Mouse (Mus musculus) adrenal gland, adult (tissue): Measurements from ENCODE around the gene Wdr20.
A peak's percentile ranks its signal among the peaks of the same experiment; 100 is the strongest.
"Not testable (repeated sequence)": the region's sequence is repeated elsewhere in the genome, so short reads cannot be mapped to it uniquely, and the experiment has no call there.

Experiments used
- DNase-seq, 2 experiments: peaks; one replicate each; pipeline ENCODE4 v3.0.0; 2022 to 2023; ENCODE audit warnings: low spot score in 1 of 2; ENCODE audit not compliant: inconsistent age in 2 of 2

Gene Wdr20

DNA sequence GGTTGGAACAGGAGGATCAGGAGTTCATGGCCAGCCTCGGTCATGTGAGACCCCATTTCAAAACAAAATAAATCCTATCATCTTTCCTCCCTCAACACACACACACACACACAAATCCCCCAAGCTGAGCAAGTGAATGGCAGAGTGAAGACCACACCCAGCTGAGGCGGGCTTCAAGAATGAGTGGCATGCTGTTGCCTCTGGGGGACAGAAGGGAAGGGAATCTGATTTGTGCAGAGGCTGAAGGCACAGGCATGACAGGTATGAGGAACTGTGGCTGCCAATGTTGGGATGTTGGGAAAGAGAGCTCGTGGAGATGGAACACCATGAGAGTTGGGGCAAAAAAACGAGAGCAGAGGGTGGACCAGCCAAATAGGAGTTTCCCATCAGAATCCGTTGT lies 26.5 kb upstream of the Wdr20 start:
- DNase-seq = no peak

DNA sequence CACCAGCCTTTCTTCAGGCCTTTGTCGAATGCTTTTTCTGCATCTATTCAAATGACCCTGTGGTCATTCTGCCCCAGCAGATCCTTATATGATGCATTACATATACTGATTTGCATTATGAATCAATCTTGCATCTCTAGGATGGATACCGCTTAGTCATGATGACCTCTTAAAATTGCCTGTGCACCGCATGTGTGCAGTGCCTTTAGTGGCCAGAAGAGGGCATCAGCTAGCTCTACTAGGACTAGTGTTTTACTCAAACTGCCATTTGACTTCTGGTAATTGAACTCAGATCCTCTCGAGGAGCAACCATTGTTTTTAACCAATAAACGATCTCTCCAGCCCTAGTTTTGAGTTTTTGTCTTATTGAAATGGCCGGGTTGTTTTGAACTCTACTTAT lies 24.0 kb upstream of the Wdr20 start:
- DNase-seq = no peak

DNA sequence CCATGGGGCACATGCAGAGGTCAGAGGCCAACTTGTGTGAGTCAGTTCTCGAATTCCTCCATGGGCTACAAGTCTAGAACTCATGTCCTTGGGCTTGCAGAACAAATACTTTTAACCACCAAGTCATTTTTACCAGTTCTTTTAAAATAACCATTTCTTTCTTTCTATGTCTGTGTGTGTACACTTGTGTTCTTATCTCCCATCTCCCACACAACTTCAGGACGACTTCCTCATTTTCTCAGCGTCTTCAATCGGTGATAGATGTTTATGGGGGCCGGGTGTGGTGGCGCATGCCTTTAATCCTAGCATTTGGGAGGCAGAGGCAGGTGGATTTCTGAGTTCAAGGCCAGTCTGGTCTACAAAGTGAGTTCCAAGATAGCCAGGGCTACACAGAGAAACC lies 23.5 kb upstream of the Wdr20 start:
- DNase-seq = no peak

DNA sequence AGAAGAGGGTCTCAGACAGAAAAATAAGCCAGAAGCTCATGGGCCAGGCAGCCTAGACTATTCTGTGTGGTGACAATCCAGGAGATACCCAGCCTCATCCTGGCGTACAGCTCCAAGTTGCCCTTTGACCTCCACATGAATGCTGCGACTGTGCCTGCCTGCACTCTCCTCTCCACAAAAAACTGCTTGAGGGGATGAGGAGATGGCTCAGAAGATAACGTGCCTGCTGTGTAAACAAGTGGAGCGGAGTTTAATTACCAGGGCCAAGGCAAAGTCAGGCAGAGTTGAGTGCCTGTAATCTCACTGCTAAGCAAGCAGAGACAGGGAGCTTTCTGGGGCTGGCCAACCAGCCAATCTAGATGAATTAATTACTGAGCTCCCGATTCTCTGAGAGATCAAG lies 21.7 kb upstream of the Wdr20 start:
- DNase-seq = no peak

DNA sequence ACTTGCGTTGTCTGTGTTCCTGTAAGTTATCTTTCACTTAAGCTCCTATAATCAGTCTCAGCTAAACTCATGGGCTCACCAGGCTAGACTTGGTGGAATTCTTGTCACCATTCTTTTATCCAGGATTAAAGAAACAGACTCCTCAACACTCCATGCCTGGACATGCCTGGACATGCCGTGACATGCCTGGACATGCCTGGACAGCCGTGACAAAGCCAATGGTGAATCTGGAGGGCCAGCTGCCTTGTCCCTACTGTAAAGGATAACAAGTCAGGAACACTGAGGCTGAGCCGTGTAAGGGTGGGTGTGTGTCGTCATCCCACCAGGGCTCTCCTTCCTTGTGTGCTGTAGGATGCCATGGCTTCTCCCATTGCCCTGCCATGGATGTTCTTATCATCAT lies 12.7 kb upstream of the Wdr20 start:
- DNase-seq = no peak

DNA sequence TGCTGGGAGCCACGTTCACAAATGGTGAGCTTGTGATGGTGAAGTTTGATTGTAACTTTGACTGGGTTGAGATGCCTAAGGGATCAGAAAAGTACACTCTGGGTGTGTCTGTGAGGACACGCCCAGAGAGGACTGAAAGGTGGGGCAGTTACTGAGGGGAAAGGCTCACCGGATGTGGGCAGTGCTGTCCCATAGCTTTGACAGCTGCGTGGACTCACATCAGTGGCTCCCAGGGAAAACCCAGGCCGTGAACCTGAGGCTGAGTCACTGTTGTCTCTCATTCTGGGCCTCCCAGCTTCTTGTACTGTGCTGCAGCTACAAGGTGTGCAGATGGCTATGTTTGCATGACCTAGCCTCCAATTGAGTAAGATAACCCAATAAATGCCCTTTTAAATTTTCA lies 12.3 kb upstream of the Wdr20 start:
- no peak for DNase-seq

DNA sequence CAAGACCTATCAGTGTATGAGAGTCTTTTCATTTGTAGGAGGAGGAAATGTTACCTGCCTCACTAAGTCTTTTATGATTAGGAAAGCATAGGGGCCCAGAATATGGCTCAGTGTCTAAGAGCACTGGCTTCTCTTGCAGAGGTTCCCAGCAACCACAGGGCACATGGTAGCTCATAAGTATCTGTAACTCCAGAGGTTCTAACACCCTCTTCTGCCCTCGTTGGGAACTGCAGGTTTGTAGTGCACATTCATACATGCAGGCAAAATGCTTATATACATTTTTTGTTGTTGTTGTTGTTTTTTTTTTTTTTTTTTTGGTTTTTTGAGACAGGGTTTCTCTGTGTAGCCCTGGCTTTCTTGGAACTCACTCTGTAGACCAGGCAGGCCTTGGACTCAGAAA lies 11.3 kb upstream of the Wdr20 start:
- no peak for DNase-seq

DNA sequence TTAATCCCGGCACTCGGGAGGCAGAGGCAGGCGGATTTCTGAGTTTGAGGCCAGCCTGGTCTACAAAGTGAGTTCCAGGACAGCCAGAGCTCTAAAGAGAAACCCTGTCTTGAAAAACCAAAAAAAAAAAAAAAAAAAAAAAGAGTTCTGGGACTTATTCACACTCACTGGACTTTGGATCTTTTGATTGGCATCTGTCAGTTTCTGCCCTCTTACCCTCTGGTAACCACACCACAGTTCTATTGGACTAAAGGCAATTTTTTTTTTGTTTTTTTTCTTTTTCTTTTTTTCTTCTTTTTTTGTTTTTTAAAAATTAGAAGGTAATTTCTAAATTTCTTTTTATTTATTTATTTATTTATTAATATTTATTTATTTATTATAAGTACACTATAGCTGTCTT lies 4.5 kb upstream of the Wdr20 start:
- not testable (repeated sequence) for DNase-seq

DNA sequence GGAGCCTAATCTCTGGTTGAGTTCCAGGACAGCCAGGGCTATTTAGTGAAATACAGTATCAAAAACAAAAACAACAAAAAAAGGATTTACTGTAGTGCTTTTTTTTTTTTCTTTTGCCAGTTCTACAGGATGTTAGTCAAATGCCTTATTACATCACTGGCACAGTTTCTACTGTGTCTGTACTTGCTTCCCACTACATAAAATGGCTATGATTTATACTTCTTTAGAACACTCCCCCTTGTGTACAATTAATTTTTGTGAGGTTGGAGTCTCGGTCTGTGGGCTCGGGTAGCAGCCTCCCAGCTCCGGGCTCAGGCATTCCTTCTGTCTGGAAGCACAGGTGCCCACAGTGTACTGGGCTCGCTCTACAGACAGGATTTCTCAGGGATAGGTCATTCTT lies 1.1 kb upstream of the Wdr20 start:
- DNase-seq = no peak

DNA sequence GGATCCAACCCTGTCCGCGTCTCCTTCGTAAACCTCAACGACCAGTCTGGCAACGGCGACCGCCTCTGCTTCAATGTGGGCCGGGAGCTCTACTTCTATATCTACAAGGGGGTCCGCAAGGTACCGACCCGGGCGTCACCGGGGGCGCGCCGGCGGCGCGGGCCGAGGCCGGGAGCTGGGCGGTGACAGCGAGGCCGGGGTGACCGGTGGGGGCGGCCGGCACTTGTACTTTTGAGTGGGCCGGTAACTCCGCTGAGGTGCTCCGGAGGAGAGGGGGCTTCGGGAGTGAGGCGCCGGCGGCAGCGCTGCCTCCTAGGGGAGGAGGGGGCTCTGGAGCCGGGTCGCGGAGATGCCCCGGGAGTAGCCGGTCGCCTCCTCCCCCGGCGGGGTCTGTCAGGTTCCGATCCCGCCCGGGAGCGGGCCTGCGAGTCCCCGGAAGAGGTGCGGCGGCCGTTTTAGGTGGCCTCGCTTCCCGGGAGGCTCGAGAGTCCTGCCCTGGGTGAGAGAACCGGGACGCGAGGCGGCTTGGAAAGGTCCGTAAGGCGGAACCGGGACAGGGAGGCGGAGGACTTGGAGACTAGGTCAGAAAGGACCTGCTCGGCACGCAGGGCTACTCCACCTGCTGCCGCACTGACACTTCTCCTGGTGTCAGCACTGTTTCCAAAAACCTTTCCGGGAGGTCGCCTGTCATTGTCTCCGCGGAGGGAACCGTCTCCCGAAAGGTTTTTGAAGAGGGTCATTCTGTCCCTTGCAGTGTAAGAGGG lies 596 bp downstream of the Wdr20 start:
- peak in 1 of 2 experiments; percentile 84 for DNase-seq

DNA sequence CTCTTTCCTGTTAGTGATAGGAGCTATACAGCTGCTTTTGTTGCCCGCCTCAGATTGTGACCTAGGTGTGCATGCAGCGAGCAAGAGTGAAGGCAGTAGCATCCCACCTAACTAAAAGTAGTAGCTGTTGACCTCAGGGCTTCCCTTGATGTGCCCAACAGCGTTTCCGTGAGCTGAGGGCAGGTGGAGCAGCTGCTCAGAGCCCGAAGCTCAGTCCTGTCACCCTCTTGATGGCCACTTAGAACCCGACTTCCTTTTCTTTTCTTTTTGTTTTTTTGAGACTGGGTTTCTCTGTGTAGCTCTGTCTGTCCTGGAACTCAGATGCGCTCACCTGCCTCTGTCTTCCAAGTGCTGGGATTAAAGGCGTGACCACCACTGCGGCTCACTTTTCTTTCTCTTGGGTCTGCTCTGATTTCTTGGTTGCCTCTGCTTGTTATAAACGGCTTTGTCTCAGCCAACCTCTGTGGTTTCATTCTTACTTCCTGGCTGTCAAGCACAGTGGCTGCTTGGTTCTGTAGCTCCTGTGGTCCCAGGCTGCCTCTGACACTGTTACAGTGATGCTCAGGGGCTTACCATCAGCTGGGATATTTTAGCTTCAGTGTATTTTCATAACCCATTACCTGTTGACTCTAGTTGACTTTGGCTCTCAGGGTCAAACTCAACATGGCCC lies 13.2 kb downstream of the Wdr20 start:
- no peak for DNase-seq

DNA sequence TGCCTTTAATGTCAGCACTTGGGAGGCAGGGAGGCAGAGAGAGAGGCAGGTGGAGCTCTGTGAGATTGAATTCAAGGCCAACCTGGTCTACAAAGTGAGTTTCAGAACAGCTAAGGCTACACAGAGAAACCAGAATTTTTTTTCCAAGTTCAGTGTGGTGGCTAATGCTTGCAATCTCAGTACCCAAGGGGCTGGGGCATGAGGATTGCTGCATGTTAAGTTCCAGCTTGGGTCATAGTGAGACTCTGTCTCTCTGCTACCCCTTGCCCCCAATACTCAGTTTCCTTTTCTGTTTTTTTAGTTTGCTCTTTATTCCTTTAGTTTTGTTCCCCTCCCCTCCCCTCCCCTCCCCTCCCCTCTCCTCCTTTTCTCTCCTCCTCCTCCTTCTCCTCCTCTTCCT lies 15.0 kb downstream of the Wdr20 start:
- DNase-seq = peak in 1 of 2 experiments; percentile 62

DNA sequence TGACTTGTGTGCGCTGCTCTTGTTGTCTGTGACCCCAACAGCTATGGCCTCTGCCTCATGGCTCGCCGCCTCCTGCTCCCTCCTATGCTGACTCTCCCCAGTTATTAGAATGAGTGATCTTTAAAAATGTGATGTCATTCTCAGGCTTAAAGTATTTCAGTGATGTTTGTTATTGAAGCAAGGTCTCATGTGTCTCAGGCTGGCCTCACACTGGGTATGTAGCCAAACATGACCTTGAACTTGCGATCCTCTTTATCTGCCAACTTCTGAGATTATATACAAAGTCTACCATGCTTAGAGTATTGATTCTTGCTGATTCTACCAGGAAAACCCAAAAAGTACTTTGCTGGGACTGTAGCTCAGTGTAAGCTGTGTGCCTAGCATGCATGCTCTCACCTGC lies 16.2 kb downstream of the Wdr20 start:
- DNase-seq = peak in 1 of 2 experiments; percentile 67

DNA sequence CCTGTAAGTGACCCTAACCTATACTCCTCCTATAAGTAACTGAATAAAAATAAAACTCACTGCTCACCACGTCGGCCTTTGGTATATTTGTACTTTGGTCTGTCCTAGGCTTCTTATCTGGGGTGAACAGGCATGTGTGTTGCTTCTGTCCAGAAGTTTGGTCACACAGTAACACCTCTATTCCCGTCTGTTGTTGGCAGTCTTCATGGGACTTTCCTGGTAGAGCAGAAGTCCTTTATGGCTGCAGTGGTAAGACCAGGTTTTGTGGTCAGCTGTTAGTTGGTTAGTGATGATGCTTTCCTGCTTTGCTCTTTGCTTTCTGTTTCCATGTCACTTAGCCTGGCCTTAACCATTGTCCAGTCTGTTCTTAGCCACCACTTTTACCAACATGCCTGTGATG lies 19.4 kb downstream of the Wdr20 start:
- DNase-seq = no peak

DNA sequence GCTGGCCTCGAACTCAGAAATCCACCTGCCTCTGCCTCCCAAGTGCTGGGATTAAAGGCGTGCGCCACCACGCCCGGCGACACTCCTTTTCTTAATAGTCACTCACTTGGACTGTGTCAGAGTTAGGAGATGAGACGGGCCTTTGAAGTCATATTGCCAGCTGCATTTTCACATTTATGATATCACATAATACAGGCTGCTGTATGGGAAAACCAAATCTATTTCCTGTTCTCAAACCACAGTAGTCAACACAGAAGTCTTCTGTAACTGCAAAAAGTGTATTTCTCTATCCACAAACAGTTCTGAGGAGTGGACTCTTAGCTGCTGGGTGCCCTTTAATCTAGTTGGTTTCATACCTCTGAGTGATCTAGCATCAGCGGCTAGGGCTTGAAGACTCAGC lies 21.2 kb downstream of the Wdr20 start:
- DNase-seq = no peak

DNA sequence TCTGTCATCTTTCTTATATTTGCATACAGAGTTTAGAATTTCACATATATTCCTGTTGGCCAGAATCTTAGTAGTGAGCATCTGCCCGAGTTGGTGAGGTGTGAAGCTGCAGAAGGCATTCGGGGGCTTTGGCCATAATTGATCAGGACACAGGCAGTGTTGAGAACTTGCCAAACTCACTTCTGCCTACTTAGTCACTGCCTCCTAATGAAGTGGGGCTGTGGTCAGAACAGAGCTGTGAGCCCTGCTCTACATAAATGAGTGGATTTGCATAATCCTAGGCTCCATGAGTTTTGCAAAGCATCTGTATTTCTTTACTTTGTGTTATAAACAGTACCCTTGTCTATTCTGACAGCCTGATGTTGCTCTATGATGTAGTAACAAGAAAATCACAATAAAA lies 24.6 kb downstream of the Wdr20 start:
- DNase-seq = no peak

DNA sequence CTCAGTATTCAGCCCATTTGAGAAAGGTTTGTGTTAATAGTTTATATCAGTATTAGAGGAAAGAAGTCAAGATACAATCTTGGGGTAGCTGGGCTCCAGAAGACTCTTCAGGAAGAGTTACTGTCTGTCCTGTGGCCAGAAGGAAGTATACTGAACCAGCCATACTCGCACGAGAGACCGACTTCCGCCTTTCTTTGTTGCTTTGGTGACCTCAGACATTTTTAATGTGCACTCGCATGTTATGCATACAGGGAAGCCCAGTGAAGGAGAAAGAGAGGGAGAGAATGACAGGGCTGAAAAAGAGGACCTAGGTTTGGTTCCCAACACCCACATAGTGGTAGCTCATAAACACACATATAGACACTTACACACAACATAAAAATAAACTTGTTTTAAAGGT lies 26.8 kb downstream of the Wdr20 start:
- DNase-seq = no peak

DNA sequence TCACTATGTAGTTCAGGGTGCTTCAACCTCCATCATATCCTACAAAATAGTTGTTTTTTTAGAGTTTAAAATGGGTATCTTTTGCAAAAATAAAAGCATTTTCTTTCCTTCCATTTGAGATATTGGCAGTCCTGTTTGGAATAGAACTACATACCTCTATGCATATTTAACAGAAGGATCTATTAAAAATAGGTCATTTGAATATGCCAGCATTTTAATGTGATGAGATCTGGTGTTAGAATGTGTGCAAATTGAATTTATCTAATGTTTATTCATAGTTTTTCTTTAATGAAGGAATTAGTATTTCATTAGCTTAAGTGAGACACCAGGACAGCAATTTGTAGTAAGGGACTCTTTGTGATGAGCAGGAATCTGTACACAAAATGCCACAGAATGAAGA lies 30.8 kb downstream of the Wdr20 start:
- no peak for DNase-seq

DNA sequence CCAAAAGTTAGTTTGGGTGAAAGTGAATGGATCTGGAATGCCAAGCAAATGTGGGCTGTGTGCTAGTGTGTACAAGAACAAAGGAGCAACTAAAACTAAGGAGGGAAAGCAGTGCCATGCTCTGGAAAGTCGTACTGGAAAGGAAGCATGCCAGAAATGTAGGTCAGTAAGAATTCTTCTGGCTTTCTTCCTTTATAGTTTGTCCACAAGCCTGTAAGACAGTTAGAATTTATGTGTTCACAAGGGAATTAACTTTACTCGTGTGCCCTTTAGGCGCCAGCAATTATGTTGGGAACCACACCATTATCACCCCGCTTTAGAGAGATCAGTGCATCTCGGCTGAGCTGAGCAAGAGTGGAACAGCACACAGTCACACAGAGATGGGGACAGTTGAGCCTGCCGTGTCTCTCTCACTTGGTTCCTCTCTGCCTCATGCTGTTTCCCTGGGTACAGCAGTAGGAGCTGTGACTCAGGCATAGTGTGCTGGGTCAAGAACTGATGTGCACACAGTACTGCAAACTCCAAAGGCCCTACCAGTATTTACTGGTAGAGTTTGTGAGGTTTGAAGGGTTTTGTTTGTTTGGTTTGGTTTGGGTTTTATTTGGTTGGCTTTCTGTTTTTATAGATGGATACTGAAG lies 32.0 kb downstream of the Wdr20 start:
- peak; percentile 56 to 74 for DNase-seq

DNA sequence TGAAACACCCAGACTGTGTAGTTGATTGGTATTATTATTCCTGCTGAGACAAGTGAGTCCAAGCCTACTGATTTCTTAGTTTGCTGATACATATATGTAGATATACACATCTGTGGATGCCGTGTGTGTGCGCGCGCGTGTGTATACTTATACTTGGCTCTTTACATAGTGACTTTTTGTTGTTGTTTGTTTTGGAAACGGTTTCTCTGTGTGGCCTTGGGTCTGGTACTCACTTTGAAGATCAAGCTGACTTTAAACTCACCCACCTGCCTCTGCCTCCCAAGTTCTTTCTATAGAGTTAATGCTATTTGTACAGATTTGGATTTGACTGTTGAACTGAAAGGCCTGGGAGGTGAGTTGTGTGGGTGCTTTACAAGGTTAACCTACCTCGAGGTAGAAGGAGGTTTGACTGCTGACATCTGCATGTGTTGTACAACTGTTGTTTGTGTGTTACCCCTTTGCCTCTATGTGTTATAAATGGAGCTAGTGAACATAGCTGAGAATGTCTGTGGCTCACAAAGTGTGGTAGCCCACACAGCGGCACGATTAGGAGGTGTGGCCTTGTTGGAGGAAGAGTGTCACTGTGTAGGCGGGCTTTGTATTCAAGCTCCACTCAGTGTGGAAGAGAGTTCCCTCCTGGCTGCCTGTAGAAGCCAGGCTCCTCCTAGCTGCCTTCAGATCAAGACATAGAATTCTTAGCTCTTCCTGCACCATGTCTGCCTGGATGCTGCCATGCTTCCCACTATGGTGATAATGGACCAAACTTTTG lies 32.9 kb downstream of the Wdr20 start:
- DNase-seq = peak in 1 of 2 experiments; percentile 71

DNA sequence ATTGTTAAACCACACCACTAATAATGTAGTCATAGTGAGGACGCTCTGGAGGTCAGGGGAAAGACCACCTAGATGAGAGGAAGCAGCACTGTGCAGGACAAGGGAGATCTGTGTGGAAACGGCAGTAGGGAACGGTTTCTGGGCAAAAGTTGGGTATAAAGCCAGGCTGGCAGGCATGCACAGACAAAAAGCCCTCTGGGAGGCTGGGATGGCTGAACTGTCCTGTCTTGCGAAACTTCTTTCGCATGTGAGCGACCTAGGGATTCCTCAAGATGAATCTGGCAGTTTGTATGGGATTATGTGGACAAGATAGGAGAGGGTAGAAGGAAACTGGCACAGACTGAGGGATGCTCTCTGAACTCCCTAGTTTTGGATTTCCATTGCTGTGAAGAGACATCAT lies 34.2 kb downstream of the Wdr20 start:
- DNase-seq = no peak
